Mouse (Mus musculus) intestine, postnatal 0 days (tissue): ENCODE results near the gene Srd5a1. TPM values are rescaled to one million over a fixed set of nuclear protein-coding genes. Genes with fewer than 3 reads are reported as not detected.

Source experiments
- ATAC-seq: fragments of 200-750 bp; cut with Nextera tagmentation; 2 replicates; pipeline ENCODE4 v1.8.0; 2017; ENCODE audit warnings: mild to moderate bottlenecking, moderate TSS enrichment, moderate library complexity
- H3K27ac ChIP-seq: fragments of 300-500 bp; sonication (generic); 2 replicates; pipeline ENCODE4 v1.5.1; 2014; ENCODE audit warnings: mild to moderate bottlenecking, low read depth, low read length, moderate library complexity
- H3K27me3 ChIP-seq: fragments of 300-500 bp; sonication (generic); replicated peaks from 2 replicates; pipeline ENCODE4 v1.6.1; 2014; ENCODE audit warnings: low read length, mixed read lengths; ENCODE audit not compliant: control insufficient read depth, insufficient read depth
- H3K36me3 ChIP-seq: fragments of 300-500 bp; sonication (generic); 2 replicates; pipeline ENCODE4 v1.6.1; 2014; ENCODE audit warnings: mild to moderate bottlenecking, moderate library complexity; ENCODE audit not compliant: control insufficient read depth, insufficient read depth
- H3K4me1 ChIP-seq: fragments of 300-500 bp; sonication (generic); replicated peaks from 2 replicates; pipeline ENCODE4 v1.6.1; 2014; ENCODE audit warnings: antibody characterized with exemption, low read length, mixed read lengths; ENCODE audit not compliant: control insufficient read depth, insufficient read depth
- H3K4me2 ChIP-seq: fragments of 300-500 bp; sonication (generic); replicated peaks from 2 replicates; pipeline ENCODE4 v1.6.1; 2014; ENCODE audit warnings: low read depth, mild to moderate bottlenecking, moderate library complexity
- H3K4me3 ChIP-seq: fragments of 300-500 bp; sonication (generic); 2 replicates; pipeline ENCODE4 v1.5.1; 2014; ENCODE audit warnings: low read depth, low read length
- H3K9ac ChIP-seq: fragments of 300-500 bp; sonication (generic); 2 replicates; pipeline ENCODE4 v1.6.1; 2014; ENCODE audit warnings: mild to moderate bottlenecking, low read depth, low read length
- H3K9me3 ChIP-seq: fragments of 300-500 bp; sonication (generic); 2 replicates; pipeline ENCODE4 v1.6.1; 2016; ENCODE audit warnings: mixed run types; ENCODE audit not compliant: control insufficient read depth
- CTCF ChIP-seq: sonication (generic); IDR thresholded peaks from 2 replicates; pipeline ENCODE4 v1.5.1; 2016; ENCODE audit warnings: low read depth, mild to moderate bottlenecking, control low read depth, antibody characterized with exemption, moderate library complexity
- WGBS: fragments of 180-500 bp; shearing (Covaris S2); extraction: QIAGEN DNeasy Blood & Tissue Kit; methylation state at CpG from one replicate; pipeline ENCODE4 v1.1.7; 2014; 5-methylcytosine and 5-hydroxymethylcytosine counted together
- polyA plus RNA-seq: library from polyadenylated mRNA; unstranded; fragments of >200 nt; fragmentation: Nextera tagmentation; extraction: Ambion mirVana; gene quantifications from 2 replicates; pipeline ENCODE4 v1.2.1, GENCODE M21; 2015

Srd5a1 gene
- polyA plus RNA-seq, 1 experiment from 2014 or later, result 8.6 TPM

- H3K27me3 ChIP-seq, result no peaks in the 10 kb centered on the region
- H3K9ac ChIP-seq, result no peak overlapping the region
- H3K9me3 ChIP-seq, result no peaks in the 10 kb centered on the region
- H3K4me3 ChIP-seq, result no peak overlapping the region
- no peak for TF ChIP-seq CTCF
- H3K4me1 ChIP-seq, result no peaks in the 10 kb centered on the region; the same call in 1 of the 2 replicates
- WGBS, result 63% methylated on average over 5 of the region's 5 CpGs
- H3K27ac ChIP-seq, result no peak overlapping the region
- no peak overlapping the region for H3K4me2 ChIP-seq
- peaks cover 17% of the 10 kb centered on the region for H3K36me3 ChIP-seq
- ATAC-seq, result no peak
These were observed 31.5 kb upstream of the Srd5a1 start for GRCm38 (mm10) chr13:69642656-69643216.

GRCm38 (mm10) chr13:69641017-69641416 is 29.8 kb upstream of the Srd5a1 start:
- TF ChIP-seq CTCF, result no peak
- Histone ChIP-seq H3K4me3 (no peak overlapping the region), H3K27ac (no peak overlapping the region), H3K4me2 (no peak overlapping the region), H3K27me3 (no peaks in the 10 kb centered on the region), H3K4me1 (no peaks in the 10 kb centered on the region; the same call in 1 of the 2 replicates), H3K9ac (no peak overlapping the region), H3K9me3 (no peaks in the 10 kb centered on the region), H3K36me3 (peaks cover 17% of the 10 kb centered on the region)
- 89% methylated on average over 3 of the region's 3 CpGs for WGBS
- ATAC-seq, result no peak

- Histone ChIP-seq H3K9me3 (no peaks in the 10 kb centered on the region), H3K4me1 (no peaks in the 10 kb centered on the region; the same call in 1 of the 2 replicates), H3K4me3 (no peak overlapping the region), H3K36me3 (peaks cover 21% of the 10 kb centered on the region), H3K4me2 (no peak overlapping the region), H3K27me3 (no peaks in the 10 kb centered on the region), H3K9ac (no peak overlapping the region), H3K27ac (no peak overlapping the region)
- ATAC-seq, result no peak
- 88% methylated on average over 4 of the region's 4 CpGs for WGBS
- TF ChIP-seq CTCF, result no peak
These were observed 29.3 kb upstream of the Srd5a1 start for GRCm38 (mm10) chr13:69640541-69640940.

- Histone ChIP-seq H3K4me3 (no peak overlapping the region), H3K9ac (no peak overlapping the region), H3K27me3 (no peaks in the 10 kb centered on the region), H3K36me3 (peaks cover 25% of the 10 kb centered on the region), H3K4me1 (no peaks in the 10 kb centered on the region; the same call in 1 of the 2 replicates), H3K9me3 (no peaks in the 10 kb centered on the region), H3K27ac (no peak overlapping the region), H3K4me2 (no peak overlapping the region)
- TF ChIP-seq CTCF, result no peak
- WGBS, result 94% methylated on average over 4 of the region's 4 CpGs
- ATAC-seq, result no peak
These were observed 28.9 kb upstream of the Srd5a1 start for GRCm38 (mm10) chr13:69640126-69640525.

GRCm38 (mm10) chr13:69639251-69639650 is 28.0 kb upstream of the Srd5a1 start:
- H3K27ac ChIP-seq, result no peak overlapping the region
- no peaks in the 10 kb centered on the region for H3K27me3 ChIP-seq
- 85% methylated on average over 5 of the region's 5 CpGs for WGBS
- peaks cover 33% of the 10 kb centered on the region for H3K36me3 ChIP-seq
- no peak overlapping the region for H3K4me2 ChIP-seq
- no peak for TF ChIP-seq CTCF
- no peak overlapping the region for H3K9ac ChIP-seq
- H3K4me3 ChIP-seq, result no peak overlapping the region
- H3K9me3 ChIP-seq, result no peaks in the 10 kb centered on the region
- ATAC-seq, result no peak
- no peaks in the 10 kb centered on the region; the same call in 1 of the 2 replicates for H3K4me1 ChIP-seq

- no peaks in the 10 kb centered on the region for H3K4me1 ChIP-seq
- no peak for TF ChIP-seq CTCF
- ATAC-seq, result no peak
- no peaks in the 10 kb centered on the region for H3K9me3 ChIP-seq
- peaks cover 43% of the 10 kb centered on the region for H3K36me3 ChIP-seq
- H3K27ac ChIP-seq, result no peak overlapping the region
- WGBS, result 76% methylated on average over 6 of the region's 6 CpGs
- no peaks in the 10 kb centered on the region for H3K27me3 ChIP-seq
- no peak overlapping the region for H3K4me3 ChIP-seq
- no peak overlapping the region for H3K4me2 ChIP-seq
- H3K9ac ChIP-seq, result no peak overlapping the region
These were observed 26.9 kb upstream of the Srd5a1 start for GRCm38 (mm10) chr13:69638108-69638626.
